Mouse (Mus musculus) right cerebral cortex, postnatal 10 days (tissue): ENCODE measurements at regions not wholly inside any gene's neighbourhood (a gene's known extent, or its start where the extent isn't known, plus 50 kb on each side); places are given as distances from the start of the nearest gene placed in this dataset.

ENCODE experiments used
- DNase-seq, 2 experiments: peaks; one replicate each; pipeline ENCODE4 v3.0.0; 2021; ENCODE audit warnings: low spot score in 2 of 2

DNA sequence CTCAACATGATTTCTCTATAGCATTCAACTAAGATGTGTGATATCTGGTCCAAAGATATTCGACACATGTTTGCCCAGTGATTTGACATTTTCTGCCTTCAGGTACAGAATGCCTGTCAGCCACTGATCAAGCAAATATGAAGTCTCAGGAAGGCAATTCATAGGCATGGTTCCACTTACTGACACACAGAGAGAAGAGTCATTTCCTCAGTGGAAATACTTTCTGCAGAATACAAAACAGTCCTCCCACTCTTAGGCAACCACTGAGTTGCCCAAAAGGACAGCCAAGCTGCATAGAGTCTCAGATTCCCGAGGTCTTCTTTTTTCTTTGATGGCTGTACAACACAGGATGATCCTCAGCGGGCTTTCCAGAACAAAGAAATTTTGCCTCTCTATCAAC is 110.9 kb downstream of the Ndufa4 start:
- DNase-seq = no peak

DNA sequence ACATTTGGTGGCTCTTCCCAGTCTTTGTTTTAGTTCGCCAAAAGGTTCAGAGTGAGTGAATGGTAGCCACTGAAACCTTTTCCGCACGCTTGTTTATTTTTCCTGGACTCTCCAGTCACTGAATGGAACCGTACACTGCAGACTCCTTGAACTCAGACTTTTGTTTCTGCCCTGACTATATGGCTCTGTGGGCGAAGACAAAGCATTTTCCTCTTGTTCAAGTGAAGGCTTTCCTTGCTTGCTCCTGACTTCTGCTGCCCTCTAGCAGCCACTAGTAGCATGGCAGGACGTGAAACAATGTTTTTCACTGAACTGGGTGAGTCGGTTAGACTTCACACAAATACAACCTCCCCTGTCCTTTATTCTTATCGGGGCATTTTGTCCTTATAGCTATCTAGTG is 113.9 kb downstream of the Ndufa4 start:
- peak; percentile 54 to 74 for DNase-seq

DNA sequence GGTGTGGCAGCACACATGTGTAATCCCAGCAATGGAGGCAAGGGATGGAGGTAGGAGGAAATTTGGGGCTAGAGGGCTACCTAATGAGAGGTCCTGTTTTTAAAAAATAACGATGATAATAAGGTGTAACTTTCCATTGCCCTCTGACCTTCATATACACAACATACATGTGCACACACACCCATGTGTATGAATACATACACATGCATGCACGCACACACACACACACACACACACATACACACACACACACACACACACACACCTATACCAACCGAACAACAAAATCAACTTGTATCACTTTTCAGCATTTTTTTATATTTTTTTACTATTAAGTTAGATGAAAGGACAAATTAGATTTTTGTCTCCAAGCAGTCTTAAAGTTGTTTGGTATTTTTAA is 115.1 kb downstream of the Ndufa4 start:
- DNase-seq = no peak

DNA sequence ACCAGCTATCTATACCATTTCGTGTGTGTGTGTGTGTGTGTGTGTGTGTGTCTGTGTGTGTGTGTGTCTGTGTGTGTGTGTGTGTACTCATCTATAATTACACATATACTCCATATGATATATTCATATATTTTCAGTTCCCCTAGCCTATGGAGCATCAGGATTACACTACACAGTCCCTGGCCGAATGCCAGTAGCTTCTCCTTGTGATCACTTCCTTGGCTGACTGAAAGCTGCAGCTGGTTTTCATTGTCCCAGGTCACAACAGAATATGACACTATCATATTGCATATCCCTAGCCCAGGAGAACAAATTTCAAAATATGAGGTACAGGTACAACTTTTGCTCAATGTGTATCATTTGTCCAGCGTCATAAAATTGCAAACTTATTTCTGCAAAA is 116.2 kb downstream of the Ndufa4 start:
- no peak for DNase-seq

DNA sequence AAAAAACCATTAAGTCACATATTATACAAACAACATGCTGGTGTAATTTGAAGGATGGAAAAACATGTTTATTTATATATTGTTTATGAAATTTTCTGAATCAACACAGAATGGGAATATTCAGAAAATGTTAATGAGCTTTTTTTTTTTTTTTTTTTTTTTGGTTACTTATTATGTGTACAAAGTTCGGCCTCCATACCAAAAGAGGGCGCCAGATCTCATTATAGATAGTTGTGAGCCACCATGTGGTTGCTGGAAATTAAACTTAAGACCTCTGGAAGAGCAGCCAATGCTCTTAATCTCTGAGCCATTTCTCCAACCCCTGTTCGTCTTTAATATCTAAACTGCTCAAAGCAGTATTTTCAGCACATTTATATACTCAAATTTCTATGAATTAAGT is 133.3 kb downstream of the Ndufa4 start:
- DNase-seq = no peak

DNA sequence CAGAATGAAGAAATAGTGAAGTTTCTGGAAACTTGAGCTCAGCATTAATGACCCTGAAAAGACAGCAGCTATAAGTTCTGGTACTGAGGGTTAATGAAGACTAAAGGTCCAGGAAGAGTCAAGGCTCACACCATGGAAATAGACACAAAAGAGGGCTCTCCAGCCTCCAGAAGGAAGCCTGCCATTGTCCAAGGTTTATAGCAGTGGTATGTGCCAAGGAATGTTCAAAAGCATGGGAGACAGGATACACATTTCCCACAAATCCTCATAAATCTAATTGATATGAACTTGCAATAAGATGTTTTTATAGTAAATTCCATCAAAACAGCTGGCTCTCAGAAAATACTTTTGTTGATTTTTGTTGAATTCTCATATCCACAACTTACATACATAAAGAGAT is 144.4 kb downstream of the Ndufa4 start:
- no peak for DNase-seq

DNA sequence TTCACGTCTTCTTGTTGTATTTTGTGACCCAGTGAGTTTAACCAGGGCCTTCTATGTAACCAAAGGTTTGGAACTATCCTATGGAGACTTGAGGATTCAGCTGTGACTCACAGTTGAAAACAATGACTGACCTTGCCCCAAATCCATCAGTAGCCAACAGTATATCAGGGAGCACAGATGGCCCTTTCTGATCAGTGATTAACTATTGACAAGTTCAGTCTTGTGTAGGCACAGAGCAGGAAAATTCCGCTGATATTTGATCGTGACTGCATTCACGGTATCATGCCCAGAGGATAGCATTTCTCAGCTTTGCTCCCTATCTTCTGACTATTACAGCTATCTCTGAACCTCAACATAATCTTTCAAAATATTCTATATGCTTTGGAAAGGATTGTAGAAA is 169.6 kb downstream of the Ndufa4 start:
- DNase-seq = no peak

DNA sequence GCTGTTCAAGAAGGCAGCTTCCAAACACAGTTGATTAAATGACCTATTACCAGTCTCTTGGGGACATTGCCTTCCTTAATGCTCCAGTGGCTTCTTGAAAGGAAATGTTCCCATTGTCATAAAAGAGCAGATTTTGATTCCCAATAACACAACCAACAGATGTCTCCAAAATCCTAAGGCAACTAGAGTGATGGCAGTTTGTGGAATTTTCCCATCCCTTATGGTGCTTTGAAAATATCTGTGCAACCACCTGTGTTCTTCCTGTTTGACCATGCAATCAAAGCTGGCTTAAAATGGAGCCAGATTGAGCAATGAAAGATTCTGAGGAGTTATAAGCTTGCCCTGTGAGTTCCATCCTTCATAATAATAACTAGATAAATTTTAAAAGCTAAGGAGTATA is 176.2 kb downstream of the Ndufa4 start:
- DNase-seq = no peak

DNA sequence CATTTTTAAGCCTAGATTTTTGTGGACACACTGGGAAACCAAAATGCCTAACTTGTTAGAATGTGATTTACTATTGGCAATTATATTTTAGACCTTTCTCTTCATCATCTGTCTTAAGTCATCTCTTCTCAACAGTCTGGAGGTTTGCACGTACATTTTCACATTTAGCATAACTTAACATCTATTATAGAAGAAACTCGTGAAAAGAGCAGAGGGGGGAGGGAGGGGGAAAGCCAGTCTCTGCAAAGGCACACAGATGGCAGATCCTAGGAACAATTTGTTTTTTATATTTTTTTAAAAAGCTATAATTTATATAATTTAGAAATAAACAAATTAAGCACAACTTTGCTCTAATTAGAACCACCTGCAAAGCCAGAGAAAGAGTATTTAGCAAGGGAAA is 176.6 kb downstream of the Ndufa4 start:
- DNase-seq = no peak

DNA sequence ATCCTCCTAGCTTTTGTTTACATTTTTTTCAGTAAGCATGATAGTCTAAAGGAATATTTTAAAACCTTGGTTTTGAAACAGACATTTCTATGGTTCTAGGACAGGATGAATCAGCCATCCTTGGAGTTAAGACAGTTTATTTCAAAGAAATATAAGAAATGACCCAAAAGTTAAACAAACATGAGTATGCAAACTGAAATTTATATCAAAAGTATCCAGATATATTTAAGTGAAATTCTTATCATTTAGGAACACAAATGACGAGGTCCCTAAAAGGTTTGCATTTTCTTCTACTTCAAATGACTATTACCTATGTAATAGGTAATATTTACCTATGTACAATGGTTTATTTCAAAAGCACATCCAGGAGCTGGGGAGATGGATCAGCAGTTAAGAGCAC is 179.5 kb downstream of the Ndufa4 start:
- no peak for DNase-seq

DNA sequence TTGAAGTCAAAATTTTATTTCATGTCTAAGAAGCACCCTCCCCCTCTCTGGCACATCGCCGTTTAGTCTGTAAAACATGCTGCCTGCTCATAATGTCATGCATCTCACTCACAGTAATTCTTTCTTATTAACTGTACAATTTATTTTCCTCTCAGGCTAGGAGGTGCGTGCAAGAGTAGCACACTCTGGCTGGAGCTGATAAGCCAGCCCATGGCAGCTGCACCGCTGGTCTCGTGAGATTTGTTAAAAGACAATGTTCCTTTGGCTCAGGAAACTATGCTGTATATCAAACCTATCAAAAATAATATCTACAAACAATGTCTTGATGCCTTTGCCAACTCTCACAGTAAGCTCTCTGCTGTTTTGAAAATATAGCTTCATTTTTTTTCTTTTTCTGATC is 179.9 kb downstream of the Ndufa4 start:
- DNase-seq = peak in 1 of 2 experiments; percentile 24

DNA sequence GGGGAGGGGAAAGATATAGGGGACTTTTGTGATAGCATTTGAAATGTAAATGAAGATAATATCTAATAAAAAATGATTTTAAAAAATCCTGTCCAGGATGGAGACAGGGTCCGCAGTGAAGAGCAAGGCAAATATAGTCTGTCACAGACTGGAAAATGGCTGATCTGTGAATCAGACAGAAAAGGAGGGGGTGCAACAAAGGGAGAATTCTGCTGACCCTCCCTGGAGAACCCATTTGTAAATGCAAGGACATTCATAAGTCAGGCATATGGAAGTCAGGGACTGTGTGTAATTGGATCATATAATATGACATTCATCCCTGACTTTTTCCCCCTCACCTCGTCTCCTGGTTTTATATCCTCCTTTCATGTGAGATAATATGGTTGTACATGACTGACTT is 183.8 kb downstream of the Ndufa4 start:
- no peak for DNase-seq

DNA sequence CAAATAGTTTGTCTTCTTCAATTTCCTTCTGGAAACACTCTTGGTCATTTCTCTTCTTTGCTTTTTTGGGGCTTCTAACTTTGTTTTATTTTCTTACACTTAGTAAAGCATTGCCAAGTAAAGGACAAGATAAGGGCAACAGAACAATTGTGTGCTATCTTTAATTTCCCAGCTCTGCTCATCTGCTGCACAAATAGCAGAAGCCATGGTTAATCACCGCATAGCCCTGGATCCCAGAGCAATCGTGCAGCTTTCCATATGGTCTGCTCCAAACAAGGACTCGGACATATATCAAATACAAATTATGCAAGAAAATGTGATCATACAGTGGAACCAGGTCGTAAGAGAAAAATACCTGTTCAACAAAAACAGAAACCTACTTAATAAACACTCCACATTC is 187.0 kb downstream of the Ndufa4 start:
- no peak for DNase-seq

DNA sequence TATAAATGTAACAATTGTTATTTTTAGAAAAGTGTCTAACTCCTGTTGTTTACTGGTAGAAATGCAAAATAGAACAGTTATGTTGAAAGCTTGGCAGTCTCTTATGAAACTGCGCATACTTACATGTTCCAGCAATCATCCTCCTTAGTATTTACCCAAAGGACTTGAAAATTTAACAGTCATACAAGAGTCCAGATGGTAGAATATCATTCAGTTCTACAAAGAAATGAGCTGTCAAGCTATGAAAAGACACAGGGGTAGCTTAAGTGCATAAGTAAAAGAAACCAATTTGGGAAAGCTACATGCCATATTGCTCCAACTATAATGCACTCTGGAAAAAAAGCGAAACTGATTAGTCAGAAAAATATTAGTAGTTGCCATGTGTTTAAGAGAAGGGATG is 196.7 kb downstream of the Ndufa4 start:
- no peak for DNase-seq

DNA sequence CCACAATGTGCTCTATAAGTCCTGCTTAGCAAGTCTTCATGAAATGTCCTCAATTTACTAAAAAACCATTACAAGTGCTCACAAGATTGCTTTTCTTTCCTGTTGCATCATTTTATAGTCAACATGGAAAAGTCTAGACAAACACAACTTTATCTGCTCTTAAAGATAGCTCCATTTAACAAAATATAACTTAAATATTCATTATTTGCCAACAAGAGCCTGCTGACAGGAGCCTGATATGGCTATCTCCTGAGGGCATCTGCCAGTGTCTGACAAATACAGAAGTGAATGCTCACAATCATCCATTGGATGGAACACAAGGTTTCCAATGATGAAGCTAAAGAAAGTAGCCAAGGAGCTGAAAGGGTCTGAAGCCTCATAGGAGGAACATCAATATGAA is 197.8 kb downstream of the Ndufa4 start:
- no peak for DNase-seq
